Mouse (Mus musculus) small intestine, adult 2 months (tissue): ENCODE results near the gene Grpel1.

Experiments
- CTCF ChIP-seq: fragments of 200-500 bp; IDR thresholded peaks from 2 replicates; pipeline ENCODE4 v1.5.1; 2012; ENCODE audit warnings: low read depth, mild to moderate bottlenecking, control low read depth, inconsistent platforms, low read length, moderate library complexity, mixed read lengths; ENCODE audit not compliant: insufficient replicate concordance, insufficient read length; ENCODE audit errors: extremely low read depth
- POLR2A ChIP-seq: fragments of 200-500 bp; IDR thresholded peaks from 2 replicates; pipeline ENCODE4 v1.6.1; 2012; ENCODE audit warnings: low read depth, mild to moderate bottlenecking, control low read depth, inconsistent platforms, low read length, moderate library complexity

GRCm38 (mm10) chr5:36508351-36508750 is 43.6 kb downstream of the Grpel1 start:
- TF ChIP-seq CTCF (no peak), POLR2A (no peak)
